ENCODE assay signal across 27 mouse cellular contexts in the genomic region with DNA sequence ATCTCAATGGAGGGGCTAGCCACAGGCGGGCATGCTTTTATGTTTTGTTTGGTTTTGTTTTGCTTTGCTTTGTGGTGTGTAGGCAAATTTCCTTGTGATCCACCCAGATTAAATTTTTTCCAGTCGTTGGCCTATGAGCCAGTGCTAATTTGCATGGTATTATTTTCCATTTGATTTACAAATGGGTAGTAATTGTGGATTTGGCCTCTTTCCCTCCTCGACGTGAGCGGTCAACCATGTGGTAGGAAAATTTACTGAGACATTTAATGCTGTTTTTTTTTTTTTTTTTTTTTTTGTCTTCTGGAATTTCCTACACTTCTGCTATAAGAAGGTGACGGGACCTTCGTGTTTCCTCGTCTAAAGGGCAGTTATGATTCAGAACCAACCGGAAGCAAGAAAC. TPM values are rescaled to one million over a fixed set of nuclear protein-coding genes. Genes with fewer than 3 reads are reported as not detected.
DNase-seq lines count a peak whose midpoint lies in the region; ATAC-seq and TF ChIP-seq lines count a peak whose summit lies in the region.
"Had no signal": no experiment of that assay in that cellular context is flagged by ENCODE, and none has a peak within 500 bp of the region (broad histone marks: within the 10 kb centered on the region; RNA-seq: fewer than 3 reads in every experiment).

No protein-coding gene starts in this region.

- TF ChIP-seq CTCF in liver, postnatal 0 days (IDR thresholded peaks at IDR 0.05; ENCODE audit: low read depth), result no peak

- H3K9me3 ChIP-seq in embryonic facial prominence, embryonic 13.5 days, result no peaks in the 10 kb centered on the region
- no peaks in the 10 kb centered on the region for H3K9me3 ChIP-seq in embryonic facial prominence, embryonic 10.5 days
- no peaks in the 10 kb centered on the region for H3K9me3 ChIP-seq in kidney, embryonic 15.5 days (replicated peaks)
- no peaks in the 10 kb centered on the region for H3K9me3 ChIP-seq in liver, postnatal 0 days (ENCODE audit: low read length)
- H3K9me3 ChIP-seq in liver, embryonic 12.5 days (replicated peaks), result no peaks in the 10 kb centered on the region
- H3K9me3 ChIP-seq: forebrain, embryonic 10.5 days; hindbrain, embryonic 10.5 days; hindbrain, embryonic 15.5 days; limb, embryonic 13.5 days; midbrain, embryonic 12.5 days had no signal

- H3K9ac ChIP-seq in embryonic facial prominence, embryonic 13.5 days, result no peak overlapping the region
- H3K9ac ChIP-seq in kidney, embryonic 15.5 days, result no peak overlapping the region
- H3K9ac ChIP-seq in liver, postnatal 0 days (replicated peaks), result no peak overlapping the region
- no peak overlapping the region for H3K9ac ChIP-seq in liver, embryonic 12.5 days
- H3K9ac ChIP-seq: forebrain, postnatal 0 days; hindbrain, embryonic 15.5 days; limb, embryonic 13.5 days; liver, embryonic 14.5 days; lung, embryonic 14.5 days; midbrain, embryonic 12.5 days; neural tube, embryonic 13.5 days had no signal

- DNase-seq in embryonic facial prominence, embryonic 10.5 days (ENCODE audit: low spot score), result no peak
- DNase-seq in kidney, adult 11 months, result no peak
- no peak for DNase-seq in liver, postnatal 0 days
- no peak for DNase-seq in urinary bladder, postnatal 10 days (ENCODE audit: low spot score)
- DNase-seq in left cerebral cortex, adult 11 months (ENCODE audit: low spot score), result no peak
- DNase-seq: adrenal gland, postnatal 14 days; cerebellum, adult 18-20 months; forebrain, postnatal 0 days; heart, postnatal 14 days; lung, embryonic 14.5 days; lung, postnatal 36 days; right cerebral cortex, postnatal 4 days; thymus, adult 18-20 months; thymus, postnatal 25 days had no signal

- ATAC-seq in embryonic facial prominence, embryonic 13.5 days (ENCODE audit: insufficient number of reproducible peaks, insufficient read depth, low FRiP score, low TSS enrichment, low read depth), result no peak
- ATAC-seq in kidney, embryonic 15.5 days (replicated peaks; ENCODE audit: low FRiP score), result no peak
- no peak for ATAC-seq in liver, postnatal 0 days
- no peak for ATAC-seq in liver, embryonic 12.5 days
- ATAC-seq: forebrain, postnatal 0 days; inflammation-experienced regulatory T-cells, adult 6 months had no signal

- peak overlapping the region; percentile 62; the same call in 1 of the 2 replicates for H3K27ac ChIP-seq in embryonic facial prominence, embryonic 13.5 days
- no peak overlapping the region for H3K27ac ChIP-seq in embryonic facial prominence, embryonic 10.5 days (replicated peaks)
- 0 out of 2 replicates have a peak overlapping the region, but pooled peaks have one; percentile 32 for H3K27ac ChIP-seq in kidney, embryonic 15.5 days
- peak overlapping the region; percentile 72; the same call in 1 of the 2 replicates for H3K27ac ChIP-seq in liver, postnatal 0 days (ENCODE audit: low read depth)
- no peak overlapping the region for H3K27ac ChIP-seq in liver, embryonic 12.5 days
- H3K27ac ChIP-seq: forebrain, embryonic 10.5 days; hindbrain, embryonic 10.5 days; hindbrain, embryonic 15.5 days; layer of hippocampus, adult 2 months; limb, embryonic 13.5 days; liver, embryonic 14.5 days; midbrain, embryonic 12.5 days; neural tube, embryonic 13.5 days; stomach, postnatal 0 days had no signal

- 61% methylated on average over 9 of the region's 9 CpGs for WGBS in embryonic facial prominence, embryonic 13.5 days
- WGBS in embryonic facial prominence, embryonic 10.5 days, result 84% methylated on average over 9 of the region's 9 CpGs
- WGBS in kidney, embryonic 15.5 days, result 32% methylated on average over 9 of the region's 9 CpGs
- 74% methylated on average over 9 of the region's 9 CpGs for WGBS in liver, postnatal 0 days (ENCODE audit: insufficient replicate concordance)
- 76% methylated on average over 9 of the region's 9 CpGs for WGBS in liver, embryonic 12.5 days (ENCODE audit: insufficient replicate concordance)

- H3K4me3 ChIP-seq in embryonic facial prominence, embryonic 13.5 days, result no peak overlapping the region
- no peak overlapping the region for H3K4me3 ChIP-seq in embryonic facial prominence, embryonic 10.5 days
- H3K4me3 ChIP-seq in kidney, embryonic 15.5 days (replicated peaks), result no peak overlapping the region
- no peak overlapping the region for H3K4me3 ChIP-seq in liver, postnatal 0 days (ENCODE audit: low read depth, low read length)
- H3K4me3 ChIP-seq in liver, embryonic 12.5 days, result no peak overlapping the region
- H3K4me3 ChIP-seq: forebrain, embryonic 10.5 days; hindbrain, embryonic 10.5 days; hindbrain, embryonic 15.5 days; layer of hippocampus, adult 2 months; limb, embryonic 13.5 days; midbrain, embryonic 12.5 days; neural tube, embryonic 13.5 days had no signal

- TF ChIP-seq EP300 in liver, postnatal 0 days (IDR thresholded peaks at IDR 0.05; ENCODE audit: low read depth), result no peak

- no peak overlapping the region for H3K4me2 ChIP-seq in embryonic facial prominence, embryonic 13.5 days
- no peak overlapping the region for H3K4me2 ChIP-seq in kidney, embryonic 15.5 days
- H3K4me2 ChIP-seq in liver, postnatal 0 days (ENCODE audit: low read depth, low read length), result no peak overlapping the region
- H3K4me2 ChIP-seq in liver, embryonic 12.5 days, result no peak overlapping the region
- H3K4me2 ChIP-seq: hindbrain, embryonic 15.5 days; limb, embryonic 13.5 days; lung, embryonic 14.5 days; midbrain, embryonic 12.5 days; neural tube, embryonic 13.5 days had no signal

- no peaks in the 10 kb centered on the region for H3K36me3 ChIP-seq in embryonic facial prominence, embryonic 13.5 days
- no peaks in the 10 kb centered on the region for H3K36me3 ChIP-seq in embryonic facial prominence, embryonic 10.5 days (replicated peaks)
- H3K36me3 ChIP-seq in kidney, embryonic 15.5 days, result no peaks in the 10 kb centered on the region
- no peaks in the 10 kb centered on the region for H3K36me3 ChIP-seq in liver, postnatal 0 days (replicated peaks; ENCODE audit: insufficient read depth, low read length)
- H3K36me3 ChIP-seq in liver, embryonic 12.5 days, result 0 out of 2 replicates have a peak, but pooled peaks cover 3% of the 10 kb centered on the region
- H3K36me3 ChIP-seq: forebrain, embryonic 10.5 days; hindbrain, embryonic 10.5 days; hindbrain, embryonic 15.5 days; limb, embryonic 13.5 days; midbrain, embryonic 12.5 days; neural tube, embryonic 13.5 days had no signal

- peaks cover 18% of the 10 kb centered on the region for H3K4me1 ChIP-seq in embryonic facial prominence, embryonic 13.5 days
- H3K4me1 ChIP-seq in embryonic facial prominence, embryonic 10.5 days, result peaks cover 8% of the 10 kb centered on the region
- H3K4me1 ChIP-seq in kidney, embryonic 15.5 days, result peaks cover 19% of the 10 kb centered on the region
- H3K4me1 ChIP-seq in liver, postnatal 0 days (ENCODE audit: insufficient read depth), result peaks cover 26% of the 10 kb centered on the region
- H3K4me1 ChIP-seq in liver, embryonic 12.5 days, result 0 out of 2 replicates have a peak, but pooled peaks cover 4% of the 10 kb centered on the region

- no peaks in the 10 kb centered on the region; the same call in 1 of the 2 replicates for H3K27me3 ChIP-seq in embryonic facial prominence, embryonic 13.5 days
- H3K27me3 ChIP-seq in embryonic facial prominence, embryonic 10.5 days (replicated peaks; ENCODE audit: low read depth, poor library complexity, severe bottlenecking), result no peaks in the 10 kb centered on the region
- no peaks in the 10 kb centered on the region for H3K27me3 ChIP-seq in kidney, embryonic 15.5 days
- H3K27me3 ChIP-seq in liver, postnatal 0 days (ENCODE audit: insufficient read depth, low read length), result no peaks in the 10 kb centered on the region
- H3K27me3 ChIP-seq in liver, embryonic 12.5 days (replicated peaks), result no peaks in the 10 kb centered on the region
- H3K27me3 ChIP-seq: hindbrain, embryonic 15.5 days; limb, embryonic 13.5 days; midbrain, embryonic 12.5 days; neural tube, embryonic 13.5 days had no signal

RNA-seq across cellular contexts. Expression of a gene that starts 18.2 kb away (rescaled TPM):
- 4.8 and 5.1 TPM in 2 replicates for polyA plus RNA-seq in embryonic facial prominence, embryonic 13.5 days (2015; fragmentation: Nextera tagmentation; extraction: Ambion mirVana)
- polyA plus RNA-seq in embryonic facial prominence, embryonic 10.5 days (2016; fragmentation: Nextera tagmentation; extraction: Ambion mirVana), result 0.69 and 1.1 TPM in 2 replicates
- polyA plus RNA-seq in kidney, embryonic 15.5 days (2015; fragmentation: Nextera tagmentation; extraction: Ambion mirVana), result 2.3 and 2.5 TPM in 2 replicates
- polyA plus RNA-seq in liver, postnatal 0 days (2015; fragmentation: Nextera tagmentation; extraction: Ambion mirVana), result 28.0 and 29.0 TPM in 2 replicates
- 4.7 and 4.9 TPM in 2 replicates for polyA plus RNA-seq in liver, embryonic 12.5 days (2016; fragmentation: Nextera tagmentation; extraction: Ambion mirVana)

RNA-seq across cellular contexts. Expression of a gene that starts 54.6 kb away (rescaled TPM):
- polyA plus RNA-seq in embryonic facial prominence, embryonic 13.5 days (2015; fragmentation: Nextera tagmentation; extraction: Ambion mirVana), result 324 and 370 TPM in 2 replicates
- 328 and 349 TPM in 2 replicates for polyA plus RNA-seq in embryonic facial prominence, embryonic 10.5 days (2016; fragmentation: Nextera tagmentation; extraction: Ambion mirVana)
- 354 and 359 TPM in 2 replicates for polyA plus RNA-seq in kidney, embryonic 15.5 days (2015; fragmentation: Nextera tagmentation; extraction: Ambion mirVana)
- polyA plus RNA-seq in liver, postnatal 0 days (2015; fragmentation: Nextera tagmentation; extraction: Ambion mirVana), result 118 and 124 TPM in 2 replicates
- polyA plus RNA-seq in liver, embryonic 12.5 days (2016; fragmentation: Nextera tagmentation; extraction: Ambion mirVana), result 165 and 171 TPM in 2 replicates

Comparison
In these comparisons a context has a peak if more than half of its experiments do, and no peak if none do; other contexts are left out.
1. H3K27ac ChIP-seq: peak in embryonic facial prominence, embryonic 13.5 days (single experiment), kidney, embryonic 15.5 days (single experiment) and liver, postnatal 0 days (single experiment); none in embryonic facial prominence, embryonic 10.5 days (single experiment) and liver, embryonic 12.5 days (single experiment).